ENCODE assay signal across 21 mouse cellular contexts in the genomic region with DNA sequence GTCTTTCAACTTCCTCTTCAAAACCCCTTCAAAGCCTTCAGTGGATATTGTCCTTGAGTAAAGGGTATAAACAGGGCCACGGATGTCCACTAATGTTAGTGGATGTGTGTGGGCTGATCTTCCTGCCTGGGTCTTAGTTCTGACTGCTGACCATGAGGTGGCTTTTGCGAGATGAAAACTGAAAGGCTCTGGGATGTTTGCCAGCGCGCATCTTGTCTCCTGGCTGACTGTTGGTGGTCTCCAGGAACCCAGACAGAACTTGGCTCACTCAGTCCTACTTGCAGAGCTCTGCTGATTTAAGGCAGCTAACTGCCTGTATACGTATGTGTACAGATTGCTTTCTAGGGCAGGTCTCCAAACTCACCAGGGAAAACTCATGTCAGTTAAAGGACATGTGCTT.
A peak's percentile ranks its signal among the peaks of the same experiment; 100 is the strongest.
DNase-seq lines count a peak whose midpoint lies in the region; ATAC-seq and TF ChIP-seq lines count a peak whose summit lies in the region.
"Had no signal": no experiment of that assay in that cellular context is flagged by ENCODE, and none has a peak within 500 bp of the region (broad histone marks: within the 10 kb centered on the region; RNA-seq: fewer than 3 reads in every experiment).

No protein-coding gene starts in this region.

- peak; percentile 28; the same call in 1 of the 2 replicates for ATAC-seq in intestine, embryonic 15.5 days
- no peak for ATAC-seq in intestine, embryonic 16.5 days
- ATAC-seq in lung, embryonic 15.5 days (ENCODE audit: borderline replicate concordance, extremely low read depth, low FRiP score, low TSS enrichment): peak; percentile 78; the same call in 1 of the 2 replicates
- ATAC-seq in lung, postnatal 0 days: no peak
- ATAC-seq: midbrain, embryonic 15.5 days had no signal

- H3K4me3 ChIP-seq in intestine, embryonic 15.5 days (replicated peaks): no peak overlapping the region
- H3K4me3 ChIP-seq in intestine, embryonic 16.5 days (ENCODE audit: low read length): no peak overlapping the region
- no peak overlapping the region for H3K4me3 ChIP-seq in lung, embryonic 15.5 days
- no peak overlapping the region for H3K4me3 ChIP-seq in lung, postnatal 0 days (ENCODE audit: low read depth, low read length)
- H3K4me3 ChIP-seq: gastrocnemius, adult 2 months; hindbrain, embryonic 13.5 days; megakaryocyte, embryonic 14.5 days; midbrain, embryonic 15.5 days; neural tube, embryonic 15.5 days had no signal

- H3K4me2 ChIP-seq in intestine, embryonic 15.5 days (replicated peaks): no peak overlapping the region
- no peak overlapping the region for H3K4me2 ChIP-seq in intestine, embryonic 16.5 days (ENCODE audit: low read depth, low read length)
- H3K4me2 ChIP-seq in lung, embryonic 15.5 days: no peak overlapping the region
- no peak overlapping the region for H3K4me2 ChIP-seq in lung, postnatal 0 days (replicated peaks; ENCODE audit: low read depth, low read length)
- H3K4me2 ChIP-seq: heart, embryonic 11.5 days; hindbrain, embryonic 13.5 days; liver, embryonic 11.5 days; midbrain, embryonic 15.5 days; neural tube, embryonic 15.5 days had no signal

- no peak overlapping the region for H3K9ac ChIP-seq in intestine, embryonic 15.5 days
- no peak overlapping the region for H3K9ac ChIP-seq in intestine, embryonic 16.5 days (ENCODE audit: low read depth, low read length)
- no peak overlapping the region for H3K9ac ChIP-seq in lung, embryonic 15.5 days
- no peak overlapping the region for H3K9ac ChIP-seq in lung, postnatal 0 days (replicated peaks; ENCODE audit: low read depth)
- H3K9ac ChIP-seq: hindbrain, embryonic 13.5 days; midbrain, embryonic 15.5 days; neural tube, embryonic 15.5 days had no signal

- H3K36me3 ChIP-seq in intestine, embryonic 15.5 days: no peaks in the 10 kb centered on the region
- no peaks in the 10 kb centered on the region for H3K36me3 ChIP-seq in intestine, embryonic 16.5 days (ENCODE audit: control insufficient read depth, insufficient read depth, low read length)
- H3K36me3 ChIP-seq in lung, embryonic 15.5 days: no peaks in the 10 kb centered on the region
- H3K36me3 ChIP-seq in lung, postnatal 0 days (ENCODE audit: insufficient read depth, low read length): no peaks in the 10 kb centered on the region
- H3K36me3 ChIP-seq: G1E; hindbrain, embryonic 13.5 days; midbrain, embryonic 15.5 days; neural tube, embryonic 15.5 days had no signal

- no peaks in the 10 kb centered on the region for H3K27me3 ChIP-seq in intestine, embryonic 15.5 days (replicated peaks)
- no peaks in the 10 kb centered on the region for H3K27me3 ChIP-seq in intestine, embryonic 16.5 days (replicated peaks; ENCODE audit: control insufficient read depth, insufficient read depth, low read length)
- H3K27me3 ChIP-seq in lung, embryonic 15.5 days: no peaks in the 10 kb centered on the region
- H3K27me3 ChIP-seq in lung, postnatal 0 days (replicated peaks; ENCODE audit: insufficient read depth, low read length): no peaks in the 10 kb centered on the region
- H3K27me3 ChIP-seq: hindbrain, embryonic 13.5 days; megakaryocyte, embryonic 14.5 days; midbrain, embryonic 15.5 days; neural tube, embryonic 15.5 days had no signal

- 57% methylated on average over 5 of the region's 5 CpGs for WGBS in intestine, embryonic 15.5 days
- 55% methylated on average over 5 of the region's 5 CpGs for WGBS in intestine, embryonic 16.5 days
- WGBS in lung, embryonic 15.5 days: 39% methylated on average over 5 of the region's 5 CpGs
- 44% methylated on average over 5 of the region's 5 CpGs for WGBS in lung, postnatal 0 days

- TF ChIP-seq CTCF in lung, postnatal 0 days (IDR thresholded peaks at IDR 0.05): no peak

- H3K4me1 ChIP-seq in intestine, embryonic 15.5 days (replicated peaks): no peaks in the 10 kb centered on the region
- no peaks in the 10 kb centered on the region for H3K4me1 ChIP-seq in intestine, embryonic 16.5 days (ENCODE audit: control insufficient read depth, insufficient read depth, low read length)
- H3K4me1 ChIP-seq in lung, embryonic 15.5 days: peaks cover 9% of the 10 kb centered on the region; the same call in 1 of the 2 replicates
- no peaks in the 10 kb centered on the region for H3K4me1 ChIP-seq in lung, postnatal 0 days (ENCODE audit: insufficient read depth, low read depth, low read length)
- H3K4me1 ChIP-seq: hindbrain, embryonic 13.5 days; megakaryocyte, embryonic 14.5 days; midbrain, embryonic 15.5 days; neural tube, embryonic 15.5 days had no signal

- DNase-seq in cerebellum, postnatal 10 days: peak; percentile 90 to 95
- no peak for DNase-seq in cerebellum, adult 9-11 months
- no peak for DNase-seq in lung, postnatal 0 days (ENCODE audit: low spot score)
- DNase-seq in testis, postnatal 10 days (ENCODE audit: low spot score): peak; percentile 45
- no peak for DNase-seq in testis, postnatal 14 days (ENCODE audit: low spot score)
- DNase-seq: adrenal gland, postnatal 25 days; cerebellum, adult 9-10 months; gastrocnemius, adult 2 months; heart, postnatal 10 days; lung, adult 2 months; thymus, postnatal 4 days had no signal

- no peaks in the 10 kb centered on the region for H3K9me3 ChIP-seq in intestine, embryonic 15.5 days
- no peaks in the 10 kb centered on the region for H3K9me3 ChIP-seq in intestine, embryonic 16.5 days (ENCODE audit: control insufficient read depth, low read length)
- H3K9me3 ChIP-seq in lung, embryonic 15.5 days: no peaks in the 10 kb centered on the region
- no peaks in the 10 kb centered on the region for H3K9me3 ChIP-seq in lung, postnatal 0 days (ENCODE audit: low read length)
- H3K9me3 ChIP-seq: G1E; hindbrain, embryonic 13.5 days; megakaryocyte, embryonic 14.5 days; midbrain, embryonic 15.5 days; neural tube, embryonic 15.5 days had no signal

- H3K27ac ChIP-seq in intestine, embryonic 15.5 days: no peak overlapping the region
- no peak overlapping the region for H3K27ac ChIP-seq in intestine, embryonic 16.5 days (ENCODE audit: low read length)
- H3K27ac ChIP-seq in lung, embryonic 15.5 days: peak overlapping the region; percentile 19; the same call in 1 of the 2 replicates
- H3K27ac ChIP-seq in lung, postnatal 0 days (ENCODE audit: low read length): no peak overlapping the region
- H3K27ac ChIP-seq: gastrocnemius, adult 2 months; hindbrain, embryonic 13.5 days; midbrain, embryonic 15.5 days; neural tube, embryonic 15.5 days had no signal

- no peak for TF ChIP-seq EP300 in lung, postnatal 0 days (IDR thresholded peaks at IDR 0.05)

Comparison
In these comparisons a context has a peak if more than half of its experiments do, and no peak if none do; other contexts are left out.
1. DNase-seq: peak in cerebellum, postnatal 10 days (2 of 2) and testis, postnatal 10 days (single experiment); none in cerebellum, adult 9-11 months (single experiment), lung, postnatal 0 days (single experiment) and testis, postnatal 14 days (single experiment).
2. ATAC-seq: peak in intestine, embryonic 15.5 days (single experiment) and lung, embryonic 15.5 days (single experiment); none in intestine, embryonic 16.5 days (single experiment) and lung, postnatal 0 days (single experiment).